Mouse (Mus musculus): ENCODE data around the gene Usp21. TPM values are rescaled to one million over a fixed set of nuclear protein-coding genes. Genes with fewer than 3 reads are reported as not detected.

Usp21 gene
- total and polyA plus RNA-seq, 2 experiments from 2014 or later = 58.7 to 71.7 TPM

DNA sequence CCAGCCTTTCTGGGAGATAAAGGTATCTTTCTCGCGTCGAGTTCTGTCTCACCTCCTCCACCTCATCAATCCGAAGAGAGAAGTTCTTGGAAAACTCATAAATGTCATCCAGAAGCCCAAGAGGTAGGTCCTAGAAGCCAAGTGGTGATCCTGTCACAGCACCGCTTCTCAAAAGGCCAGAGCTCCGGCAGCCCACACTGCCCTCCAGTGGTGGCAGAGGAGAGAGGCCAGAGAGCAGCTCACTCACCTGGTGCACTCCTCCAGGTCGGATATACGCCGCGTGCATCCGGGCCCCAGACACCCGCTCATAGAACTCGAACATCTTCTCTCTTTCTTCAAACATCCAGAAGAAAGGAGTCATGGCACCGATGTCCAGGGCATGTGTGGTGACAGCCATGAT lies 49.3 kb downstream of the Usp21 start:
- TF ChIP-seq CTCF (IDR thresholded peaks at IDR 0.05; ENCODE audit: low read depth) = peak; percentile 82
- WGBS = 70% methylated on average over 14 of the region's 14 CpGs
- ATAC-seq = no peak
- H3K9me3 ChIP-seq (ENCODE audit: low read length) = no peaks in the 10 kb centered on the region
- peak; percentile 63 for DNase-seq (ENCODE audit: low spot score)
- no peaks in the 10 kb centered on the region for H3K27me3 ChIP-seq (ENCODE audit: insufficient read depth, low read length)
- H3K4me1 ChIP-seq (ENCODE audit: insufficient read depth, low read length) = no peaks in the 10 kb centered on the region
- H3K4me2 ChIP-seq (ENCODE audit: low read depth, low read length) = no peak overlapping the region
- no peak overlapping the region for H3K27ac ChIP-seq
- H3K4me3 ChIP-seq (ENCODE audit: low read length) = no peak overlapping the region
- no peak overlapping the region for H3K9ac ChIP-seq (replicated peaks; ENCODE audit: low read length)
- H3K36me3 ChIP-seq (ENCODE audit: insufficient read depth, low read length) = peaks cover 51% of the 10 kb centered on the region

DNA sequence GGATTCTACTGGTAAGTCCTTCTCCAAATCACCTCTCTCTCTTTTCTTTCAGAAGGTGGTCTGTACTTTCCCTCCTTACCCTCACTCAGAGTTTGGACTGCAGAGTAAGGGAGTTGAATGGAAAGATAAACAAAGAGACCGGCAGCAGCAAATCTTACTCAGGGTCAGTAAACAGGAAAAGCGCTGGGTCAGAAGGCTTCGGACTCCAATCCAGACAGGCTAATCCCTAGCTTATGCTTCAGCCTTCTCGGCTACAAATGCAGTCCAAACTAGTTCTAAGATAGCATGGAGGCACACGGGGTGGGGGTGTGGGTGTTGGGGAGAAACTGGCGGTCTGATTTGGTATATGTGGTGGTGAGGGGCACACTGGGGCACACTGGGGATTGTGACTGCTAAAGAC lies 50.4 kb downstream of the Usp21 start:
- Histone ChIP-seq H3K27ac (no peak overlapping the region), H3K4me2 (ENCODE audit: low read depth, low read length) (no peak overlapping the region), H3K9me3 (ENCODE audit: low read length) (no peaks in the 10 kb centered on the region), H3K4me3 (ENCODE audit: low read length) (no peak overlapping the region), H3K36me3 (ENCODE audit: insufficient read depth, low read length) (peaks cover 48% of the 10 kb centered on the region), H3K27me3 (ENCODE audit: insufficient read depth, low read length) (no peaks in the 10 kb centered on the region), H3K4me1 (ENCODE audit: insufficient read depth, low read length) (no peaks in the 10 kb centered on the region), H3K9ac (replicated peaks; ENCODE audit: low read length) (no peak overlapping the region)
- 94% methylated on average over 6 of the region's 6 CpGs for WGBS
- no peak for TF ChIP-seq CTCF (IDR thresholded peaks at IDR 0.05; ENCODE audit: low read depth)
- ATAC-seq (no peak), DNase-seq (ENCODE audit: low spot score) (no peak)

DNA sequence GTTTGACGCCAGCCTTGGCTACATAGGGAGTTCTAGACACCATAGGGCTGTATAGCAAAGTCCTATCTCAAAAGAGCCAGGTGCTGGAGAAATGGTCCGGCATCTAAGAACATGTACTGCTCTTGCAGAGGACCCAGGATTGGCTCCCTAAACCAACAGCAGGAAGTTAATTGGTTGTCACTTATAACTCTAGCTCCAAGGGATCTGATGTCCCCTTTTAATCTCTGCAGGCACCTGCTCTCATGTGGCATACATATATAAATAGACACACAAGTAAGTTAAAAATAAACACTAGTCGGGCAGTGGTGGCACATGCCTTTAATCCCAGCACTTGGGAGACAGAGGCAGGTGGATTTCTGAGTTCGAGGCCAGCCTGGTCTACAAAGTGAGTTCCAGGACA lies 52.0 kb downstream of the Usp21 start:
- Histone ChIP-seq H3K9ac (replicated peaks; ENCODE audit: low read length) (no peak overlapping the region), H3K9me3 (ENCODE audit: low read length) (no peaks in the 10 kb centered on the region), H3K4me1 (ENCODE audit: insufficient read depth, low read length) (no peaks in the 10 kb centered on the region), H3K4me2 (ENCODE audit: low read depth, low read length) (no peak overlapping the region), H3K27ac (no peak overlapping the region), H3K27me3 (ENCODE audit: insufficient read depth, low read length) (no peaks in the 10 kb centered on the region), H3K36me3 (ENCODE audit: insufficient read depth, low read length) (peaks cover 47% of the 10 kb centered on the region), H3K4me3 (ENCODE audit: low read length) (no peak overlapping the region)
- DNase-seq (ENCODE audit: low spot score) (no peak), ATAC-seq (no peak)
- TF ChIP-seq CTCF (IDR thresholded peaks at IDR 0.05; ENCODE audit: low read depth) = no peak
- WGBS = 88% methylated on average over 4 of the region's 4 CpGs

DNA sequence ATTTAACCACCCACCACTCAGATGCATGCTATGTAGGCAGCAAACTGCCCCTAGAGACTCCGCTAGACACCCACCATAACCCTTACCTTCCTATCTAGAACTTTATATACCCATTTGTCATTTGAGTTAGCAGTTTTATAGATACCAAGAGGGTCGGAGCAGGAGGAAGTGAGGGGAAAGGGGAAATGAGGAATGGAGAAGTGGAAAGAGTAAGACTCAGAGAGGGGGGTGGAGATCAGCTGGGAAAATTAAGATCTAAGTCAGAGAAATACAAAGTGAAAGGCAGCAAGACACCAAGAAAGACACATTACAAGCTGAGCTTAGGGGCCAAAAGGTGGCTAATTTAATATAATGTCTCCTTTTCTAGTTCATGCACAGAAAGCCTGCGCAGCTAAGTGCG lies 53.3 kb downstream of the Usp21 start:
- ATAC-seq = no peak
- Histone ChIP-seq H3K4me3 (ENCODE audit: low read length) (no peak overlapping the region), H3K4me2 (ENCODE audit: low read depth, low read length) (no peak overlapping the region), H3K9ac (replicated peaks; ENCODE audit: low read length) (no peak overlapping the region), H3K27me3 (ENCODE audit: insufficient read depth, low read length) (no peaks in the 10 kb centered on the region), H3K27ac (no peak overlapping the region), H3K4me1 (ENCODE audit: insufficient read depth, low read length) (no peaks in the 10 kb centered on the region), H3K9me3 (ENCODE audit: low read length) (no peaks in the 10 kb centered on the region), H3K36me3 (ENCODE audit: insufficient read depth, low read length) (peaks cover 43% of the 10 kb centered on the region)
- no peak for DNase-seq (ENCODE audit: low spot score)
- 96% methylated on average over 4 of the region's 4 CpGs for WGBS
- TF ChIP-seq CTCF (IDR thresholded peaks at IDR 0.05; ENCODE audit: low read depth) = no peak

DNA sequence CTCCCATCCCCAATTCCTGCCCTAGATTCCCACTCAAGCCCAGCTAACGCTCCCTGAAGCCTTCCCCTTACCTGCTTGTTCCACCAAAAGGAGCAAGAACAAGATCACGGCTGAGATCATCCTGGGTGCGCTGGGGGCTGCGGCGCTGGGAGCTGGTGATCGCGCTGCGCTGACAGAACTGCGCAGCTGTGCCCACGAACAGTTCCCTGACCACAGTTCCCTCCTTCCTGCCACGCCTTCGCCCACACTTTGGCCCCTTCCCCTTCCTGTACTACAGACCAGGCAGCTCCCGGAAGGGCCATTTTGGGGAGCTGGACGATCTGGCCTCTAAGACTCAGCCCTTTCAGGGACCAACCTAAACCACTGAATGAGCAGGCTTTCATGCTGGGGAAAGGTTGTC lies 53.7 kb downstream of the Usp21 start, which contains the start of gene Fcer1g:
TSS of gene Fcer1g (minus strand) at position 240 of the 400 bp plus-strand sequence.
- no peak for DNase-seq (ENCODE audit: low spot score)
- Histone ChIP-seq H3K9me3 (ENCODE audit: low read length) (no peaks in the 10 kb centered on the region), H3K9ac (replicated peaks; ENCODE audit: low read length) (no peak within 1 kb of the TSS), H3K4me3 (ENCODE audit: low read length) (no peak within 1 kb of the TSS), H3K27me3 (ENCODE audit: insufficient read depth, low read length) (no peaks in the 10 kb centered on the region), H3K27ac (no peak within 1 kb of the TSS), H3K36me3 (ENCODE audit: insufficient read depth, low read length) (peaks cover 42% of the 10 kb centered on the region), H3K4me2 (ENCODE audit: low read depth, low read length) (no peak within 1 kb of the TSS), H3K4me1 (ENCODE audit: insufficient read depth, low read length) (no peaks in the 10 kb centered on the region)
- no peak for ATAC-seq
- 92% methylated on average over 14 of the region's 14 CpGs for WGBS
- no peak for TF ChIP-seq CTCF (IDR thresholded peaks at IDR 0.05; ENCODE audit: low read depth)

DNA sequence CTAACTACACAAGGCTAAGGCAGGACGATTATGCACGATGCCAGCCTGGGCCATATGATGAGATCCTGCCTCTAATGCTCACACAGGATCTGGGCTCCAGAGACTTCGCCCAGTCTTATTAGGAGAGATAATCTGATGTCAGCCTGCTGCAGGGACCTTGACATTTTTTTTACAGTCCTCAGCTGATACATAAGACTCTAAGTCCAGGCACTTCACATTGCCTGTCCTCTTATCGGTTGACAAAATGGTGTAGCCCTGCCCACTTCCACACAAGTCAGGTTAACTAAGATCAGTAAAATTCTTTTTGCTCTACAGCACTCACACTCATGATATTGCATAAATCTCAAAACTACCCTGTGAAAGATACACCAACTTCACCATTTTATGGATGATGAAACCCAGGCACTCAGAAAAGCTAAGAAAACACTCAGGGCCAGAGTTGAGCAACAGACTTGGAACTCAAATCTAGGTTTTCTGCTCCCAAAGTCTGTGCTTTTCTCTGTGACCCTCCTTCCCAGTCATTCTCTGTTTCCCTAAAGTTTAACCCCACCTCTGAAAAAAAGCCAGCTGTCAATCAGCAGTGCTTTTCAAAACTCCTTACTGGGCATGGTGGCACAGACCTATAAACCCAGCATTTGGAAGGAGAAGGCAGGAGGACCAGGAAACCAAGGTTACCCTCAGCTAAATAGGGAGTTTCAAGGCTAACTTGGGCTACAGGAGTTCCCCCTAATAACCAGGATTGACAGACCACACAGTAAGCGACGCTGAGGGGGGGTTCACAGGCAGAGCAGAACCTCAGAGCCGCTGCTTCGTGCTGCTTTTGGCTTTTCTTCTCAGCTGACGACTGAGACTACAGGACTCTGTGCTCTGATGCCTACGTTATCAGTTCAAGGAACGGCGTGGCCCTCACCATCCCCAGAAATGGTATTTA lies 54.7 kb downstream of the Usp21 start:
- no peak for ATAC-seq
- no peak overlapping the region for H3K27ac ChIP-seq
- no peaks in the 10 kb centered on the region for H3K4me1 ChIP-seq (ENCODE audit: insufficient read depth, low read length)
- peaks cover 34% of the 10 kb centered on the region for H3K36me3 ChIP-seq (ENCODE audit: insufficient read depth, low read length)
- no peak overlapping the region for H3K9ac ChIP-seq (replicated peaks; ENCODE audit: low read length)
- no peaks in the 10 kb centered on the region for H3K27me3 ChIP-seq (ENCODE audit: insufficient read depth, low read length)
- H3K4me2 ChIP-seq (ENCODE audit: low read depth, low read length) = no peak overlapping the region
- no peaks in the 10 kb centered on the region for H3K9me3 ChIP-seq (ENCODE audit: low read length)
- TF ChIP-seq CTCF (IDR thresholded peaks at IDR 0.05; ENCODE audit: low read depth) = no peak
- DNase-seq (ENCODE audit: low spot score) = no peak
- WGBS = 87% methylated on average over 12 of the region's 12 CpGs
- H3K4me3 ChIP-seq (ENCODE audit: low read length) = no peak overlapping the region

DNA sequence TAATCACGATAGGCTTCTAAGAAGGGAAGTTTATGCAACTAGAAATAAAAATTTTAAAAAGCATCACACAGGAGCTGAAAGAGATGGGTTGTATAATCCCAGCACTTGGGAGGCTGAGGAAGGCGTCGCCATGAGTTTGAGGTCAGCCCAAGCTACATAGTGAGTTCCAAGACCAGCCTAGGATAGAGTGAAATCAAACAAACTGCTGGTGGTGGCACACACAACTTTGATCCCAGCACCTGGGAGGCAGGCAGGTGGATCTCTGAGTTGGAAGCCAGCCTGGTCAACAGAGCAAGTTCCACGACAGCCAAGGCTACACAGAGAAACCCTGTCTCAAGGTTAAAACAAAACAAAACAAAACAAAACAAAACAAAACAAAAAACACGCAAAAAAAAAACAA lies 55.4 kb downstream of the Usp21 start:
- Histone ChIP-seq H3K4me3 (ENCODE audit: low read length) (no peak overlapping the region), H3K4me1 (ENCODE audit: insufficient read depth, low read length) (no peaks in the 10 kb centered on the region), H3K27ac (no peak overlapping the region), H3K36me3 (ENCODE audit: insufficient read depth, low read length) (peaks cover 27% of the 10 kb centered on the region), H3K27me3 (ENCODE audit: insufficient read depth, low read length) (no peaks in the 10 kb centered on the region), H3K4me2 (ENCODE audit: low read depth, low read length) (no peak overlapping the region), H3K9ac (replicated peaks; ENCODE audit: low read length) (no peak overlapping the region), H3K9me3 (ENCODE audit: low read length) (no peaks in the 10 kb centered on the region)
- TF ChIP-seq CTCF (IDR thresholded peaks at IDR 0.05; ENCODE audit: low read depth) = no peak
- 86% methylated on average over 5 of the region's 5 CpGs for WGBS
- DNase-seq (ENCODE audit: low spot score) (no peak), ATAC-seq (no peak)

Other genes starting within 250 kb of the Usp21 start
- gene Fcgr3, start 223.1 kb downstream of the Usp21 start, total RNA-seq (2014; rRNA removed) = 15.2 and 15.9 TPM in 2 replicates
- gene Fcgr3, start 223.1 kb downstream of the Usp21 start, polyA plus RNA-seq (2015; fragmentation: Nextera tagmentation; extraction: Ambion mirVana) = 14.1 and 15.5 TPM in 2 replicates
- gene Cfap126, start 174.1 kb downstream of the Usp21 start, total RNA-seq (2014; rRNA removed) = 2.7 and 6.7 TPM in 2 replicates
- 12.2 and 15.3 TPM in 2 replicates for gene Cfap126, start 174.1 kb downstream of the Usp21 start, polyA plus RNA-seq (2015; fragmentation: Nextera tagmentation; extraction: Ambion mirVana)
- 227 and 243 TPM in 2 replicates for gene Sdhc, start 137.4 kb downstream of the Usp21 start, total RNA-seq (2014; rRNA removed)
- 309 and 320 TPM in 2 replicates for gene Sdhc, start 137.4 kb downstream of the Usp21 start, polyA plus RNA-seq (2015; fragmentation: Nextera tagmentation; extraction: Ambion mirVana)
- 4.8 and 5.5 TPM in 2 replicates for gene Mpz, start 137.3 kb downstream of the Usp21 start, total RNA-seq (2014; rRNA removed)
- gene Mpz, start 137.3 kb downstream of the Usp21 start, polyA plus RNA-seq (2015; fragmentation: Nextera tagmentation; extraction: Ambion mirVana) = 5.1 and 5.9 TPM in 2 replicates
- 19.4 and 23.5 TPM in 2 replicates for gene Pcp4l1, start 91.7 kb downstream of the Usp21 start, total RNA-seq (2014; rRNA removed)
- 53.6 and 65.6 TPM in 2 replicates for gene Pcp4l1, start 91.7 kb downstream of the Usp21 start, polyA plus RNA-seq (2015; fragmentation: Nextera tagmentation; extraction: Ambion mirVana)
- gene Nr1i3, start 74.0 kb downstream of the Usp21 start, total RNA-seq (2014; rRNA removed) = not detected in 2 replicates
- gene Nr1i3, start 74.0 kb downstream of the Usp21 start, polyA plus RNA-seq (2015; fragmentation: Nextera tagmentation; extraction: Ambion mirVana) = 0.40 and 0.43 TPM in 2 replicates
- gene Tomm40l, start 65.5 kb downstream of the Usp21 start, total RNA-seq (2014; rRNA removed) = 44.2 and 53.6 TPM in 2 replicates
- gene Tomm40l, start 65.5 kb downstream of the Usp21 start, polyA plus RNA-seq (2015; fragmentation: Nextera tagmentation; extraction: Ambion mirVana) = 41.1 and 45.5 TPM in 2 replicates
- gene Apoa2, start 62.9 kb downstream of the Usp21 start, total RNA-seq (2014; rRNA removed) = not detected in 2 replicates
- gene Apoa2, start 62.9 kb downstream of the Usp21 start, polyA plus RNA-seq (2015; fragmentation: Nextera tagmentation; extraction: Ambion mirVana) = 8.1 and 8.8 TPM in 2 replicates
- 24.2 and 30.6 TPM in 2 replicates for gene Fcer1g, start 53.6 kb downstream of the Usp21 start, total RNA-seq (2014; rRNA removed)
- gene Fcer1g, start 53.6 kb downstream of the Usp21 start, polyA plus RNA-seq (2015; fragmentation: Nextera tagmentation; extraction: Ambion mirVana) = 31.4 and 34.6 TPM in 2 replicates
- gene Adamts4, start 37.6 kb downstream of the Usp21 start, total RNA-seq (2014; rRNA removed) = 7.4 and 8.9 TPM in 2 replicates
- gene Adamts4, start 37.6 kb downstream of the Usp21 start, polyA plus RNA-seq (2015; fragmentation: Nextera tagmentation; extraction: Ambion mirVana) = 4.4 and 5.1 TPM in 2 replicates
- gene Ndufs2, start 36.6 kb downstream of the Usp21 start, total RNA-seq (2014; rRNA removed) = 234 and 269 TPM in 2 replicates
- gene Ndufs2, start 36.6 kb downstream of the Usp21 start, polyA plus RNA-seq (2015; fragmentation: Nextera tagmentation; extraction: Ambion mirVana) = 279 and 286 TPM in 2 replicates
- gene B4galt3, start 17.7 kb downstream of the Usp21 start, total RNA-seq (2014; rRNA removed) = 80.5 and 101 TPM in 2 replicates
- gene B4galt3, start 17.7 kb downstream of the Usp21 start, polyA plus RNA-seq (2015; fragmentation: Nextera tagmentation; extraction: Ambion mirVana) = 88.8 and 91.9 TPM in 2 replicates
- 35.0 and 44.3 TPM in 2 replicates for gene Ppox, start 6.8 kb downstream of the Usp21 start, total RNA-seq (2014; rRNA removed)
- gene Ppox, start 6.8 kb downstream of the Usp21 start, polyA plus RNA-seq (2015; fragmentation: Nextera tagmentation; extraction: Ambion mirVana) = 32.4 and 34.3 TPM in 2 replicates
- gene Ufc1, start 7.0 kb upstream of the Usp21 start, total RNA-seq (2014; rRNA removed) = 88.3 and 90.1 TPM in 2 replicates
- 142 and 146 TPM in 2 replicates for gene Ufc1, start 7.0 kb upstream of the Usp21 start, polyA plus RNA-seq (2015; fragmentation: Nextera tagmentation; extraction: Ambion mirVana)
- gene Dedd, start 41.2 kb upstream of the Usp21 start, total RNA-seq (2014; rRNA removed) = 28.7 and 30.2 TPM in 2 replicates
- gene Dedd, start 41.2 kb upstream of the Usp21 start, polyA plus RNA-seq (2015; fragmentation: Nextera tagmentation; extraction: Ambion mirVana) = 38.4 and 39.9 TPM in 2 replicates
- gene Nit1, start 57.7 kb upstream of the Usp21 start, total RNA-seq (2014; rRNA removed) = 49.0 and 51.8 TPM in 2 replicates
- gene Nit1, start 57.7 kb upstream of the Usp21 start, polyA plus RNA-seq (2015; fragmentation: Nextera tagmentation; extraction: Ambion mirVana) = 44.7 and 45.9 TPM in 2 replicates
- gene Pfdn2, start 57.7 kb upstream of the Usp21 start, total RNA-seq (2014; rRNA removed) = 11.9 and 13.1 TPM in 2 replicates
- 136 and 140 TPM in 2 replicates for gene Pfdn2, start 57.7 kb upstream of the Usp21 start, polyA plus RNA-seq (2015; fragmentation: Nextera tagmentation; extraction: Ambion mirVana)
- 4.3 and 5.1 TPM in 2 replicates for gene Klhdc9, start 72.8 kb upstream of the Usp21 start, total RNA-seq (2014; rRNA removed)
- 5.3 and 7.8 TPM in 2 replicates for gene Klhdc9, start 72.8 kb upstream of the Usp21 start, polyA plus RNA-seq (2015; fragmentation: Nextera tagmentation; extraction: Ambion mirVana)
- 2.8 and 5.0 TPM in 2 replicates for gene Nectin4, start 82.1 kb upstream of the Usp21 start, total RNA-seq (2014; rRNA removed)
- 3.8 and 4.9 TPM in 2 replicates for gene Nectin4, start 82.1 kb upstream of the Usp21 start, polyA plus RNA-seq (2015; fragmentation: Nextera tagmentation; extraction: Ambion mirVana)
- 0.52 and 1.3 TPM in 2 replicates for gene Arhgap30, start 101.0 kb upstream of the Usp21 start, total RNA-seq (2014; rRNA removed)
- 0.77 and 0.84 TPM in 2 replicates for gene Arhgap30, start 101.0 kb upstream of the Usp21 start, polyA plus RNA-seq (2015; fragmentation: Nextera tagmentation; extraction: Ambion mirVana)
- gene Usf1, start 123.3 kb upstream of the Usp21 start, total RNA-seq (2014; rRNA removed) = 133 and 148 TPM in 2 replicates
- gene Usf1, start 123.3 kb upstream of the Usp21 start, polyA plus RNA-seq (2015; fragmentation: Nextera tagmentation; extraction: Ambion mirVana) = 132 and 141 TPM in 2 replicates
- 1.5 TPM in 1 of 2 replicates, not detected in the other for gene Tstd1, start 130.9 kb upstream of the Usp21 start, total RNA-seq (2014; rRNA removed)
- gene Tstd1, start 130.9 kb upstream of the Usp21 start, polyA plus RNA-seq (2015; fragmentation: Nextera tagmentation; extraction: Ambion mirVana) = 2.3 and 2.7 TPM in 2 replicates
- gene F11r, start 149.5 kb upstream of the Usp21 start, total RNA-seq (2014; rRNA removed) = 5.7 and 8.2 TPM in 2 replicates
- gene F11r, start 149.5 kb upstream of the Usp21 start, polyA plus RNA-seq (2015; fragmentation: Nextera tagmentation; extraction: Ambion mirVana) = 14.2 and 14.4 TPM in 2 replicates
- gene Alyref2, start 215.5 kb upstream of the Usp21 start, total RNA-seq (2014; rRNA removed) = 10.1 and 10.4 TPM in 2 replicates
- gene Alyref2, start 215.5 kb upstream of the Usp21 start, polyA plus RNA-seq (2015; fragmentation: Nextera tagmentation; extraction: Ambion mirVana) = 20.5 and 20.6 TPM in 2 replicates
- not detected in 2 replicates for gene Itln1, start 247.3 kb upstream of the Usp21 start, total RNA-seq (2014; rRNA removed)
- gene Itln1, start 247.3 kb upstream of the Usp21 start, polyA plus RNA-seq (2015; fragmentation: Nextera tagmentation; extraction: Ambion mirVana) = not detected in 2 replicates